ENCODE assay signal across 13 mouse cellular contexts in the genomic region with DNA sequence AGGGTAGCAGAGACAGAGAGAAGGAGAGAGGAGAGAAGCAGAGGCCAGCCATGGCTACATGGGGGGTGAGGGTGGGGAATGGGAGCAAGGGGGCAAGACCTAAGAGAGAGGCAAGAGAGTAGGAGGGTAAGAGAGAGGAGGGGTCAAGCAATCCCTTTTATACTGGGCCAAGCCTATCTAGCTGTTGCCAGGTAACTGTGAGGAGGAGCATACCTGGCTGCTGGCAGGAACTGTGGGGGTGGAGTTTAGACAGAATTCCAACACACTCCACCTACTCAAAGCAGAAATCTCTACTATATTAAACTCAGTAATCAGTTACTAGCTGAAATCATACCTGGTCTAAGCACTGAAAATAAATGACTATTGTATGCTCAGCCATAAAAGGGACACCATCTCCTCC. TPM values are rescaled to one million over a fixed set of nuclear protein-coding genes. Genes with fewer than 3 reads are reported as not detected.
DNase-seq lines count a peak whose midpoint lies in the region; ATAC-seq and TF ChIP-seq lines count a peak whose summit lies in the region.
"Had no signal": no experiment of that assay in that cellular context is flagged by ENCODE, and none has a peak within 500 bp of the region (broad histone marks: within the 10 kb centered on the region; RNA-seq: fewer than 3 reads in every experiment).

No protein-coding gene starts in this region.

- H3K36me3 ChIP-seq in forebrain, embryonic 12.5 days (replicated peaks): no peaks in the 10 kb centered on the region
- no peaks in the 10 kb centered on the region for H3K36me3 ChIP-seq in forebrain, embryonic 11.5 days (ENCODE audit: control insufficient read depth, insufficient read depth, low read length)
- H3K36me3 ChIP-seq in ES-E14 (ENCODE audit: control insufficient read depth, insufficient read depth, low read length, poor library complexity, severe bottlenecking): no peaks in the 10 kb centered on the region
- no peaks in the 10 kb centered on the region for H3K36me3 ChIP-seq in kidney, embryonic 16.5 days (ENCODE audit: insufficient read depth, low read length)
- H3K36me3 ChIP-seq in lung, embryonic 15.5 days: no peaks in the 10 kb centered on the region
- H3K36me3 ChIP-seq: forebrain, embryonic 15.5 days; neural tube, embryonic 15.5 days had no signal

- peaks cover 22% of the 10 kb centered on the region for H3K4me1 ChIP-seq in forebrain, embryonic 12.5 days
- H3K4me1 ChIP-seq in forebrain, embryonic 11.5 days (replicated peaks; ENCODE audit: control insufficient read depth, insufficient read depth, low read length): peaks cover 3% of the 10 kb centered on the region; the same call in 1 of the 2 replicates
- H3K4me1 ChIP-seq in ES-E14 (ENCODE audit: control insufficient read depth in 2 of 2, insufficient read depth in 2 of 2, low read length in 2 of 2, poor library complexity in 1 of 2): peaks cover 0 to 10% of the 10 kb centered on the region in 2 experiments; a peak in 1 of 4 replicates
- H3K4me1 ChIP-seq in kidney, embryonic 16.5 days (ENCODE audit: insufficient read depth, low read length): peaks cover 19% of the 10 kb centered on the region
- peaks cover 29% of the 10 kb centered on the region for H3K4me1 ChIP-seq in lung, embryonic 15.5 days

- no peak for DNase-seq in forebrain, embryonic 11.5 days (ENCODE audit: low spot score)
- no peak for DNase-seq in ES-E14 (ENCODE audit: low read depth, low spot score)
- DNase-seq in layer of hippocampus, adult 9-10 months (ENCODE audit: low spot score): no peak
- no peak for DNase-seq in B cell, adult 2 months
- no peak for DNase-seq in gastrocnemius, adult 8-10 months (ENCODE audit: low spot score in 2 of 2)
- DNase-seq: cerebellum, adult 18-20 months had no signal

- no peak overlapping the region for H3K9ac ChIP-seq in forebrain, embryonic 12.5 days
- no peak overlapping the region for H3K9ac ChIP-seq in forebrain, embryonic 11.5 days (ENCODE audit: low read length)
- H3K9ac ChIP-seq in ES-E14 (ENCODE audit: insufficient read depth, low read depth, low read length, poor library complexity, severe bottlenecking): 0 out of 2 replicates have a peak overlapping the region, but pooled peaks have one; percentile 16
- no peak overlapping the region for H3K9ac ChIP-seq in kidney, embryonic 16.5 days (replicated peaks; ENCODE audit: low read length)
- no peak overlapping the region for H3K9ac ChIP-seq in lung, embryonic 15.5 days

- no peaks in the 10 kb centered on the region for H3K27me3 ChIP-seq in forebrain, embryonic 12.5 days
- no peaks in the 10 kb centered on the region for H3K27me3 ChIP-seq in forebrain, embryonic 11.5 days (ENCODE audit: control insufficient read depth, insufficient read depth, low read length)
- no peaks in the 10 kb centered on the region for H3K27me3 ChIP-seq in kidney, embryonic 16.5 days (ENCODE audit: insufficient read depth, low read length)
- H3K27me3 ChIP-seq in lung, embryonic 15.5 days: no peaks in the 10 kb centered on the region
- H3K27me3 ChIP-seq: forebrain, embryonic 15.5 days; neural tube, embryonic 15.5 days had no signal

- in situ Hi-C loops in ES-E14 (cut with MboI; ENCODE audit: low sequenced_read_pairs in 2 of 2, unreplicated experiment in 2 of 2): no loop called here

- no peak for ATAC-seq in forebrain, embryonic 12.5 days (ENCODE audit: low FRiP score)
- ATAC-seq in forebrain, embryonic 11.5 days (replicated peaks; ENCODE audit: low FRiP score): no peak
- no peak for ATAC-seq in kidney, embryonic 16.5 days (ENCODE audit: low FRiP score, low TSS enrichment)
- peak; percentile 20; the same call in 1 of the 2 replicates for ATAC-seq in lung, embryonic 15.5 days (ENCODE audit: borderline replicate concordance, extremely low read depth, low FRiP score, low TSS enrichment)
- ATAC-seq: activated CD4-positive, CD25-positive, alpha-beta regulatory T cell, adult 4 months; forebrain, embryonic 15.5 days had no signal

- no peaks in the 10 kb centered on the region for H3K9me3 ChIP-seq in forebrain, embryonic 12.5 days
- H3K9me3 ChIP-seq in forebrain, embryonic 11.5 days (ENCODE audit: control insufficient read depth, low read length): no peaks in the 10 kb centered on the region
- H3K9me3 ChIP-seq in ES-E14 (ENCODE audit: control insufficient read depth, insufficient read depth, low read depth, low read length): no peaks in the 10 kb centered on the region
- no peaks in the 10 kb centered on the region for H3K9me3 ChIP-seq in kidney, embryonic 16.5 days (ENCODE audit: low read length)
- H3K9me3 ChIP-seq in lung, embryonic 15.5 days: no peaks in the 10 kb centered on the region
- H3K9me3 ChIP-seq: forebrain, embryonic 15.5 days; neural tube, embryonic 15.5 days had no signal

- H3K27ac ChIP-seq in forebrain, embryonic 12.5 days: no peak overlapping the region
- no peak overlapping the region for H3K27ac ChIP-seq in forebrain, embryonic 11.5 days (ENCODE audit: low read depth, low read length)
- no peak overlapping the region; the same call in 1 of the 2 replicates for H3K27ac ChIP-seq in ES-E14 (ENCODE audit: insufficient read depth, low read depth, low read length, poor library complexity, severe bottlenecking)
- no peak overlapping the region for H3K27ac ChIP-seq in kidney, embryonic 16.5 days (ENCODE audit: low read length)
- no peak overlapping the region for H3K27ac ChIP-seq in lung, embryonic 15.5 days
- H3K27ac ChIP-seq: forebrain, embryonic 15.5 days; hindbrain, embryonic 14.5 days; neural tube, embryonic 15.5 days had no signal

- H3K4me2 ChIP-seq in forebrain, embryonic 12.5 days: 0 out of 2 replicates have a peak overlapping the region, but pooled peaks have one; percentile 76
- no peak overlapping the region for H3K4me2 ChIP-seq in forebrain, embryonic 11.5 days (ENCODE audit: low read depth, low read length, severe bottlenecking)
- H3K4me2 ChIP-seq in kidney, embryonic 16.5 days (replicated peaks; ENCODE audit: low read depth, low read length): peak overlapping the region; percentile 90; the same call in 1 of the 2 replicates
- peak overlapping the region; percentile 75 for H3K4me2 ChIP-seq in lung, embryonic 15.5 days

- H3K4me3 ChIP-seq in forebrain, embryonic 12.5 days (replicated peaks): no peak overlapping the region
- H3K4me3 ChIP-seq in forebrain, embryonic 11.5 days (ENCODE audit: low read depth, low read length): no peak overlapping the region
- peak overlapping the region; percentile 39 to 76; a peak in 3 of 4 replicates for H3K4me3 ChIP-seq in ES-E14 (ENCODE audit: insufficient read depth in 1 of 2, low read depth in 1 of 2, low read length in 2 of 2, poor library complexity in 1 of 2, severe bottlenecking in 1 of 2)
- H3K4me3 ChIP-seq in kidney, embryonic 16.5 days (ENCODE audit: low read length): no peak overlapping the region
- H3K4me3 ChIP-seq in lung, embryonic 15.5 days: no peak overlapping the region

TF ChIP-seq in ES-E14, 5 proteins besides CTCF, POLR2A, EP300 and RAD21:
- TF ChIP-seq CHD2 (IDR thresholded peaks at IDR 0.05; ENCODE audit: low read depth, low read length) (no peak), ZNF384 (IDR thresholded peaks at IDR 0.05; ENCODE audit: low read depth, low read length) (no peak), HCFC1 (IDR thresholded peaks at IDR 0.05; ENCODE audit: borderline replicate concordance, insufficient read depth, low read length) (no peak), ZC3H11A (IDR thresholded peaks at IDR 0.05; ENCODE audit: borderline replicate concordance, low read depth, low read length) (no peak), MAFK (IDR thresholded peaks at IDR 0.05; ENCODE audit: insufficient read depth, low read depth, low read length) (no peak)

RNA-seq across cellular contexts. Expression of a gene that starts 1.6 kb away (rescaled TPM):
- polyA plus RNA-seq in forebrain, embryonic 12.5 days (2016; fragmentation: Nextera tagmentation; extraction: Ambion mirVana): 46.1 and 46.4 TPM in 2 replicates
- 49.2 and 54.9 TPM in 2 replicates for polyA plus RNA-seq in forebrain, embryonic 11.5 days (2014; fragmentation: Nextera tagmentation; extraction: Ambion mirVana)
- 16.0 and 22.5 TPM in 2 replicates for total RNA-seq in ES-E14 (2012; rRNA removed)
- 52.4 and 55.6 TPM in 2 replicates for polyA plus RNA-seq in kidney, embryonic 16.5 days (2015; fragmentation: Nextera tagmentation; extraction: Ambion mirVana)
- 47.4 and 51.6 TPM in 2 replicates for polyA plus RNA-seq in lung, embryonic 15.5 days (2015; fragmentation: Nextera tagmentation; extraction: Ambion mirVana)
- 10 to 100 TPM in 3 of 4 experiments, 1 to 10 TPM in 1; 8.8 to 13.3 (median 11.4) TPM for total RNA-seq in gastrocnemius, adult 8-10 months (2022)

Comparison
In these comparisons a context has a peak if more than half of its experiments do, and no peak if none do; other contexts are left out.
1. H3K4me3 ChIP-seq: peak in ES-E14 (2 of 2); none in forebrain, embryonic 12.5 days (single experiment), forebrain, embryonic 11.5 days (single experiment), kidney, embryonic 16.5 days (single experiment) and lung, embryonic 15.5 days (single experiment).